Mouse (Mus musculus) cortical plate, adult 2 months (tissue): ENCODE results near the gene Rab8a.

Experiments
- CTCF ChIP-seq: fragments of 200-500 bp; IDR thresholded peaks from 2 replicates; pipeline ENCODE4 v1.5.1; 2011; ENCODE audit warnings: mild to moderate bottlenecking, control low read depth, low read length; ENCODE audit not compliant: insufficient read depth; ENCODE audit errors: extremely low read depth
- POLR2A ChIP-seq: fragments of 200-500 bp; IDR thresholded peaks from 2 replicates; pipeline ENCODE4 v1.6.1; 2011; ENCODE audit warnings: mild to moderate bottlenecking, low read length, control low read depth; ENCODE audit not compliant: insufficient read depth; ENCODE audit errors: extremely low read depth

DNA sequence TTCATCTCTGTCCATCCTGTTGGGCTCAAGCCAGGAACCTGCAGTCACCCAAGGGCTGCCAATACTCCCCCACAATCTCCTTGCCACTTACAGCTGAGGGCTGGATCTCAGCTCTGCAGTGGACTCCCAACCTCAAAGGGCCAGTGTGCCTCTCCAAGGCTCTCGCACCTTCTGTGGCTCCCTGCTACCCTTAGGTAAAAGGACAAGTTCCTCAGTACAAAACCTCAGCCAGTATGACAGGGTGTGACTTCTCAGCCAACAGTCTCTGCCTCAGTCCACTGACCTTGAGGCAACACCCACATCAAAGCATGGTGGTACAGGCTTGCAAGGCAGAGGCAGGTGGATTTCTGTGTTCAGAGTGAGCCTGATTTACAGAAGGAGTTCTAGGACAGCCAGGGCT is 50.8 kb downstream of the Rab8a start:
- TF ChIP-seq CTCF: no peak
- TF ChIP-seq POLR2A: no peak
